In genomic region chr17:50451606-50452005, GRCm38 (mm10) we compare ENCODE assay signal across 25 mouse cellular contexts. TPM values are rescaled to one million over a fixed set of nuclear protein-coding genes. Genes with fewer than 3 reads are reported as not detected.
DNase-seq lines count a peak whose midpoint lies in the region; ATAC-seq and TF ChIP-seq lines count a peak whose summit lies in the region.
"Had no signal": no experiment of that assay in that cellular context is flagged by ENCODE, and none has a peak within 500 bp of the region (broad histone marks: within the 10 kb centered on the region; RNA-seq: fewer than 3 reads in every experiment).

No protein-coding gene starts in this region.

- 71% methylated on average over 3 of the region's 3 CpGs for WGBS in limb, embryonic 14.5 days
- 91% methylated on average over 3 of the region's 3 CpGs for WGBS in limb, embryonic 10.5 days

- intact Hi-C loops in gastrocnemius, postnatal 36 days (cut with DNase I), result no loop called here

- H3K4me1 ChIP-seq in limb, embryonic 14.5 days (ENCODE audit: control insufficient read depth, insufficient read depth, low read length), result no peaks in the 10 kb centered on the region
- H3K4me1 ChIP-seq in limb, embryonic 10.5 days, result no peaks in the 10 kb centered on the region
- H3K4me1 ChIP-seq: embryonic facial prominence, embryonic 10.5 days; embryonic facial prominence, embryonic 13.5 days; forebrain, embryonic 12.5 days; forebrain, embryonic 15.5 days; hindbrain, embryonic 12.5 days; hindbrain, embryonic 15.5 days had no signal

- H3K9ac ChIP-seq in limb, embryonic 14.5 days (ENCODE audit: low read depth, low read length, severe bottlenecking), result no peak overlapping the region
- H3K9ac ChIP-seq: embryonic facial prominence, embryonic 13.5 days; forebrain, embryonic 12.5 days; forebrain, embryonic 15.5 days; hindbrain, embryonic 12.5 days; hindbrain, embryonic 15.5 days had no signal

- ATAC-seq in limb, embryonic 14.5 days (ENCODE audit: low FRiP score, low read depth), result no peak
- ATAC-seq: CD4-positive, CD25-positive, alpha-beta regulatory T cell, adult 4 months; forebrain, embryonic 15.5 days had no signal

- H3K9me3 ChIP-seq in limb, embryonic 14.5 days (ENCODE audit: control insufficient read depth, low read length), result no peaks in the 10 kb centered on the region
- H3K9me3 ChIP-seq in limb, embryonic 10.5 days (replicated peaks), result no peaks in the 10 kb centered on the region
- H3K9me3 ChIP-seq: embryonic facial prominence, embryonic 10.5 days; embryonic facial prominence, embryonic 13.5 days; forebrain, embryonic 12.5 days; forebrain, embryonic 15.5 days; hindbrain, embryonic 12.5 days; hindbrain, embryonic 15.5 days had no signal

- DNase-seq in gastrocnemius, postnatal 25 days, result peak; percentile 40
- DNase-seq in gastrocnemius, postnatal 36 days, result no peak
- DNase-seq in limb, embryonic 14.5 days (ENCODE audit: low spot score), result peak; percentile 26
- no peak for DNase-seq in limb, embryonic 10.5 days (ENCODE audit: low spot score)
- peak; percentile 23 for DNase-seq in right cerebral cortex, adult 18-20 months
- DNase-seq in right cerebral cortex, postnatal 10 days (ENCODE audit: low spot score in 2 of 2), result no peak
- peak; percentile 35 for DNase-seq in telencephalon, adult 2 months (ENCODE audit: low read depth, low spot score)
- no peak for DNase-seq in kidney, adult 8-10 months
- DNase-seq: adrenal gland, adult 2 months; adrenal gland, postnatal 14 days; cerebellum, adult 11-12 months; cerebellum, adult 8-10 months; cerebellum, postnatal 10 days; cerebellum, postnatal 36 days; embryo, embryonic 11 days; heart, adult 2 months had no signal

- H3K27ac ChIP-seq in limb, embryonic 14.5 days (replicated peaks; ENCODE audit: low read depth, low read length), result no peak overlapping the region
- H3K27ac ChIP-seq in limb, embryonic 10.5 days, result no peak overlapping the region
- H3K27ac ChIP-seq: embryonic facial prominence, embryonic 10.5 days; embryonic facial prominence, embryonic 13.5 days; forebrain, embryonic 12.5 days; forebrain, embryonic 15.5 days; heart, adult 2 months; hindbrain, embryonic 12.5 days; hindbrain, embryonic 15.5 days had no signal

- TF ChIP-seq POLR2A in limb, embryonic 14.5 days (IDR thresholded peaks at IDR 0.05; ENCODE audit: borderline replicate concordance, extremely low read depth, insufficient read depth, insufficient read length), result no peak

- no peak overlapping the region for H3K4me3 ChIP-seq in limb, embryonic 14.5 days (replicated peaks; ENCODE audit: low read length)
- no peak overlapping the region for H3K4me3 ChIP-seq in limb, embryonic 10.5 days
- H3K4me3 ChIP-seq: embryonic facial prominence, embryonic 10.5 days; embryonic facial prominence, embryonic 13.5 days; erythroblast, embryonic 14.5 days; forebrain, embryonic 12.5 days; forebrain, embryonic 15.5 days; heart, adult 2 months; hindbrain, embryonic 12.5 days; hindbrain, embryonic 15.5 days had no signal

- no peak overlapping the region for H3K4me2 ChIP-seq in limb, embryonic 14.5 days (replicated peaks; ENCODE audit: low read depth, low read length, severe bottlenecking)
- H3K4me2 ChIP-seq: embryonic facial prominence, embryonic 13.5 days; forebrain, embryonic 12.5 days; forebrain, embryonic 15.5 days; heart, embryonic 11.5 days; hindbrain, embryonic 12.5 days; hindbrain, embryonic 15.5 days had no signal

- H3K36me3 ChIP-seq in limb, embryonic 14.5 days (ENCODE audit: control insufficient read depth, insufficient read depth, low read length), result no peaks in the 10 kb centered on the region
- no peaks in the 10 kb centered on the region for H3K36me3 ChIP-seq in limb, embryonic 10.5 days
- H3K36me3 ChIP-seq: embryonic facial prominence, embryonic 10.5 days; embryonic facial prominence, embryonic 13.5 days; forebrain, embryonic 12.5 days; forebrain, embryonic 15.5 days; hindbrain, embryonic 12.5 days; hindbrain, embryonic 15.5 days had no signal

- H3K27me3 ChIP-seq in limb, embryonic 14.5 days (ENCODE audit: control insufficient read depth, insufficient read depth, low read length), result no peaks in the 10 kb centered on the region
- H3K27me3 ChIP-seq in limb, embryonic 10.5 days (ENCODE audit: low read depth, poor library complexity, severe bottlenecking), result no peaks in the 10 kb centered on the region
- H3K27me3 ChIP-seq: embryonic facial prominence, embryonic 13.5 days; forebrain, embryonic 15.5 days; hindbrain, embryonic 12.5 days; hindbrain, embryonic 15.5 days had no signal

RNA-seq across cellular contexts. Expression of gene Plcl2, which starts 57.6 kb away (rescaled TPM):
- total RNA-seq in gastrocnemius, postnatal 25 days (2021), result 10 to 100 TPM; 27.0 to 32.7 TPM
- 10 to 100 TPM; 27.5 to 31.2 TPM for total RNA-seq in gastrocnemius, postnatal 36 days (2021)
- 5.8 and 6.7 TPM in 2 replicates for polyA plus RNA-seq in limb, embryonic 14.5 days (2012; rRNA removed)
- 4.9 and 5.2 TPM in 2 replicates for polyA plus RNA-seq in limb, embryonic 14.5 days (2014; fragmentation: Nextera tagmentation; extraction: Ambion mirVana)
- polyA plus RNA-seq in limb, embryonic 10.5 days (2016; fragmentation: Nextera tagmentation; extraction: Ambion mirVana), result 5.0 and 6.4 TPM in 2 replicates

Comparison
In these comparisons a context has a peak if more than half of its experiments do, and no peak if none do; other contexts are left out.
1. DNase-seq: peak in gastrocnemius, postnatal 25 days (single experiment), limb, embryonic 14.5 days (single experiment), right cerebral cortex, adult 18-20 months (single experiment) and telencephalon, adult 2 months (single experiment); none in gastrocnemius, postnatal 36 days (0 of 2), limb, embryonic 10.5 days (single experiment), right cerebral cortex, postnatal 10 days (0 of 2) and kidney, adult 8-10 months (0 of 2).